Mouse (Mus musculus): ENCODE data around the gene Prss35. TPM values are rescaled to one million over a fixed set of nuclear protein-coding genes. Genes with fewer than 3 reads are reported as not detected.

Gene Prss35
- under 1 TPM in 1 of 2 experiments, not detected in 1; 0.10 TPM for total RNA-seq (2021)
- long read RNA-seq, experiment 1: 0 reads
- long read RNA-seq, experiment 2: 0 reads

GRCm38 (mm10) chr9:86742959-86743911, at the start of gene Prss35:
Gene Prss35 (plus strand): TSS chr9:86743649.
- no peak for DNase-seq
- intact Hi-C loops (cut with DNase I): loop anchor here (2.0 kb wide), 1 partner anchor 98 kb away; no protein-coding TSS in a partner anchor

- DNase-seq: no peak
- intact Hi-C loops (cut with DNase I): no loop called here
Observed at GRCm38 (mm10) chr9:86693935-86694334, 49.5 kb upstream of the Prss35 start.

GRCm38 (mm10) chr9:86694644-86695043, 48.8 kb upstream of the Prss35 start:
- intact Hi-C loops (cut with DNase I): loop anchor here (5.0 kb wide), 2 partner anchors 37 to 53 kb away; no protein-coding TSS in a partner anchor
- no peak for DNase-seq

GRCm38 (mm10) chr9:86695199-86695817, 48.1 kb upstream of the Prss35 start:
- DNase-seq: peak in 1 of 2 experiments; percentile 29
- intact Hi-C loops (cut with DNase I): loop anchor here (5.0 kb wide), 2 partner anchors 38 to 52 kb away; no protein-coding TSS in a partner anchor

GRCm38 (mm10) chr9:86695818-86696261, 47.6 kb upstream of the Prss35 start, which contains the start of gene Me1:
Gene Me1 (minus strand): TSS chr9:86695953.
- DNase-seq: peak; percentile 7 to 48
- intact Hi-C loops (cut with DNase I): loop anchor here (5.0 kb wide), 2 partner anchors 39 to 51 kb away; no protein-coding TSS in a partner anchor

- intact Hi-C loops (cut with DNase I): no loop called here
- DNase-seq: no peak
Observed at GRCm38 (mm10) chr9:86701264-86701663, 42.2 kb upstream of the Prss35 start.

- intact Hi-C loops (cut with DNase I): no loop called here
- no peak for DNase-seq
Observed at GRCm38 (mm10) chr9:86701844-86702243, 41.6 kb upstream of the Prss35 start.

GRCm38 (mm10) chr9:86707431-86707830, 36.0 kb upstream of the Prss35 start:
- intact Hi-C loops (cut with DNase I): no loop called here
- DNase-seq: no peak

GRCm38 (mm10) chr9:86708921-86709320, 34.5 kb upstream of the Prss35 start:
- DNase-seq: no peak
- intact Hi-C loops (cut with DNase I): no loop called here

- intact Hi-C loops (cut with DNase I): no loop called here
- DNase-seq: no peak
Observed at GRCm38 (mm10) chr9:86710091-86710634, 33.3 kb upstream of the Prss35 start.

- DNase-seq: no peak
- intact Hi-C loops (cut with DNase I): no loop called here
Observed at GRCm38 (mm10) chr9:86712648-86713047, 30.8 kb upstream of the Prss35 start.

- no peak for DNase-seq
- intact Hi-C loops (cut with DNase I): no loop called here
Observed at GRCm38 (mm10) chr9:86714089-86714488, 29.4 kb upstream of the Prss35 start.

- DNase-seq: no peak
- intact Hi-C loops (cut with DNase I): no loop called here
Observed at GRCm38 (mm10) chr9:86716540-86716939, 26.9 kb upstream of the Prss35 start.

- intact Hi-C loops (cut with DNase I): no loop called here
- no peak for DNase-seq
Observed at GRCm38 (mm10) chr9:86717119-86717518, 26.3 kb upstream of the Prss35 start.

GRCm38 (mm10) chr9:86720227-86720626, 23.2 kb upstream of the Prss35 start:
- intact Hi-C loops (cut with DNase I): no loop called here
- DNase-seq: no peak

GRCm38 (mm10) chr9:86720794-86721193, 22.7 kb upstream of the Prss35 start:
- no peak for DNase-seq
- intact Hi-C loops (cut with DNase I): no loop called here

- intact Hi-C loops (cut with DNase I): no loop called here
- DNase-seq: no peak
Observed at GRCm38 (mm10) chr9:86725066-86725465, 18.4 kb upstream of the Prss35 start.

- intact Hi-C loops (cut with DNase I): no loop called here
- no peak for DNase-seq
Observed at GRCm38 (mm10) chr9:86725604-86726380, 17.7 kb upstream of the Prss35 start.

- no peak for DNase-seq
- intact Hi-C loops (cut with DNase I): no loop called here
Observed at GRCm38 (mm10) chr9:86726381-86726720, 17.1 kb upstream of the Prss35 start.

GRCm38 (mm10) chr9:86728214-86728814, 15.1 kb upstream of the Prss35 start:
- intact Hi-C loops (cut with DNase I): no loop called here
- DNase-seq: no peak

Data from gastrocnemius, postnatal 36 days (tissue).